Mouse (Mus musculus) hindbrain, embryonic 11.5 days (tissue): ENCODE data around the gene Togaram1. TPM values are rescaled to one million over a fixed set of nuclear protein-coding genes. Genes with fewer than 3 reads are reported as not detected.

ENCODE experiments used
- ATAC-seq: fragments of 200-750 bp; cut with Nextera tagmentation; 2 replicates; pipeline ENCODE4 v1.8.0; 2017; ENCODE audit warnings: mild to moderate bottlenecking, moderate TSS enrichment, moderate library complexity; ENCODE audit not compliant: low FRiP score
- DNase-seq: peaks from one replicate; pipeline ENCODE4 v3.0.0-alpha.2; 2015; ENCODE audit warnings: low spot score
- H3K27ac ChIP-seq: fragments of 300-500 bp; sonication (generic); 2 replicates; pipeline ENCODE4 v1.5.1; 2014; ENCODE audit warnings: mild to moderate bottlenecking, low read depth, low read length
- H3K27me3 ChIP-seq: fragments of 300-500 bp; sonication (generic); 2 replicates; pipeline ENCODE4 v1.6.1; 2014; ENCODE audit warnings: mild to moderate bottlenecking, low read length, moderate library complexity, mixed read lengths; ENCODE audit not compliant: control insufficient read depth, insufficient read depth
- H3K36me3 ChIP-seq: fragments of 300-500 bp; sonication (generic); 2 replicates; pipeline ENCODE4 v1.6.1; 2014; ENCODE audit warnings: mild to moderate bottlenecking, low read length, moderate library complexity, mixed read lengths; ENCODE audit not compliant: control insufficient read depth, insufficient read depth
- H3K4me1 ChIP-seq: fragments of 300-500 bp; sonication (generic); replicated peaks from 2 replicates; pipeline ENCODE4 v1.6.1; 2014; ENCODE audit warnings: low read length, mixed read lengths; ENCODE audit not compliant: control insufficient read depth, insufficient read depth
- H3K4me2 ChIP-seq: fragments of 300-500 bp; sonication (generic); replicated peaks from 2 replicates; pipeline ENCODE4 v1.6.1; 2014; ENCODE audit warnings: mild to moderate bottlenecking, low read depth, low read length
- H3K4me3 ChIP-seq: fragments of 300-500 bp; sonication (generic); 2 replicates; pipeline ENCODE4 v1.5.1; 2014; ENCODE audit warnings: low read depth, low read length
- H3K9ac ChIP-seq: fragments of 300-500 bp; sonication (generic); 2 replicates; pipeline ENCODE4 v1.6.1; 2014; ENCODE audit warnings: low read depth, low read length
- H3K9me3 ChIP-seq: fragments of 300-500 bp; sonication (generic); 2 replicates; pipeline ENCODE4 v1.6.1; 2016; ENCODE audit warnings: low read length; ENCODE audit not compliant: control insufficient read depth
- WGBS: fragments of 180-500 bp; shearing (Covaris S2); extraction: QIAGEN DNeasy Blood & Tissue Kit; methylation state at CpG from one replicate; pipeline ENCODE4 v1.1.7; 2014; 5-methylcytosine and 5-hydroxymethylcytosine counted together
- polyA plus RNA-seq: library from polyadenylated mRNA; unstranded; fragments of >200 nt; fragmentation: Nextera tagmentation; extraction: Ambion mirVana; gene quantifications from 2 replicates; pipeline ENCODE4 v1.2.1, GENCODE M21; 2014

The Togaram1 gene
- polyA plus RNA-seq, 1 experiment from 2014 or later: 31.8 TPM

GRCm38 (mm10) chr12:64967470-64967869 lies 1.9 kb downstream of the Togaram1 start:
- Histone ChIP-seq H3K27ac (no peak overlapping the region), H3K4me3 (peak overlapping the region; percentile 90), H3K27me3 (no peaks in the 10 kb centered on the region), H3K4me2 (peak overlapping the region; percentile 85), H3K4me1 (0 out of 2 replicates have a peak, but pooled peaks cover 2% of the 10 kb centered on the region), H3K9ac (peak overlapping the region; percentile 88), H3K36me3 (no peaks in the 10 kb centered on the region), H3K9me3 (no peaks in the 10 kb centered on the region)
- ATAC-seq: no peak
- peak; percentile 19 for DNase-seq
- WGBS: 2% methylated on average over 9 of the region's 9 CpGs

GRCm38 (mm10) chr12:64968067-64968466 lies 2.5 kb downstream of the Togaram1 start:
- H3K4me1 ChIP-seq: 0 out of 2 replicates have a peak, but pooled peaks cover 2% of the 10 kb centered on the region
- peak overlapping the region; percentile 90 for H3K4me3 ChIP-seq
- no peak overlapping the region for H3K27ac ChIP-seq
- 15% methylated on average over 2 of the region's 2 CpGs for WGBS
- DNase-seq (peak; percentile 15), ATAC-seq (no peak)
- H3K36me3 ChIP-seq: no peaks in the 10 kb centered on the region
- H3K9me3 ChIP-seq: no peaks in the 10 kb centered on the region
- H3K27me3 ChIP-seq: no peaks in the 10 kb centered on the region
- H3K9ac ChIP-seq: peak overlapping the region; percentile 88; the same call in 1 of the 2 replicates
- H3K4me2 ChIP-seq: peak overlapping the region; percentile 85

GRCm38 (mm10) chr12:64971399-64971798 lies 5.8 kb downstream of the Togaram1 start:
- 0 out of 2 replicates have a peak, but pooled peaks cover 2% of the 10 kb centered on the region for H3K4me1 ChIP-seq
- H3K9ac ChIP-seq: no peak overlapping the region
- no peak overlapping the region for H3K4me2 ChIP-seq
- no peak overlapping the region for H3K4me3 ChIP-seq
- no peak overlapping the region for H3K27ac ChIP-seq
- no peaks in the 10 kb centered on the region for H3K27me3 ChIP-seq
- no peaks in the 10 kb centered on the region for H3K9me3 ChIP-seq
- H3K36me3 ChIP-seq: no peaks in the 10 kb centered on the region
- DNase-seq (no peak), ATAC-seq (no peak)

- no peaks in the 10 kb centered on the region for H3K36me3 ChIP-seq
- no peak overlapping the region for H3K4me2 ChIP-seq
- H3K4me1 ChIP-seq: 0 out of 2 replicates have a peak, but pooled peaks cover under 1% of the 10 kb centered on the region
- no peaks in the 10 kb centered on the region for H3K27me3 ChIP-seq
- H3K4me3 ChIP-seq: no peak overlapping the region
- 89% methylated on average over 6 of the region's 6 CpGs for WGBS
- no peak overlapping the region for H3K9ac ChIP-seq
- H3K9me3 ChIP-seq: no peaks in the 10 kb centered on the region
- no peak for DNase-seq
- H3K27ac ChIP-seq: no peak overlapping the region
- ATAC-seq: no peak
These were observed 6.5 kb downstream of the Togaram1 start for GRCm38 (mm10) chr12:64972063-64972462.

- DNase-seq: no peak
- no peak for ATAC-seq
- no peaks in the 10 kb centered on the region for H3K9me3 ChIP-seq
- no peaks in the 10 kb centered on the region for H3K36me3 ChIP-seq
- no peak overlapping the region for H3K4me3 ChIP-seq
- H3K4me2 ChIP-seq: no peak overlapping the region
- H3K4me1 ChIP-seq: no peaks in the 10 kb centered on the region
- WGBS: 81% methylated on average over 6 of the region's 6 CpGs
- H3K27me3 ChIP-seq: no peaks in the 10 kb centered on the region
- no peak overlapping the region for H3K9ac ChIP-seq
- H3K27ac ChIP-seq: no peak overlapping the region
These were observed 10.0 kb downstream of the Togaram1 start for GRCm38 (mm10) chr12:64975558-64975957.

GRCm38 (mm10) chr12:64976191-64976590 lies 10.6 kb downstream of the Togaram1 start:
- Histone ChIP-seq H3K9me3 (no peaks in the 10 kb centered on the region), H3K36me3 (no peaks in the 10 kb centered on the region), H3K27ac (no peak overlapping the region), H3K4me3 (no peak overlapping the region), H3K9ac (no peak overlapping the region), H3K4me1 (no peaks in the 10 kb centered on the region), H3K27me3 (no peaks in the 10 kb centered on the region), H3K4me2 (no peak overlapping the region)
- 63% methylated on average over 1 of the region's 1 CpGs for WGBS
- ATAC-seq (no peak), DNase-seq (no peak)

GRCm38 (mm10) chr12:64977518-64977917 lies 11.9 kb downstream of the Togaram1 start:
- H3K9ac ChIP-seq: no peak overlapping the region
- DNase-seq (no peak), ATAC-seq (no peak)
- H3K4me1 ChIP-seq: no peaks in the 10 kb centered on the region
- H3K9me3 ChIP-seq: no peaks in the 10 kb centered on the region
- H3K4me2 ChIP-seq: no peak overlapping the region
- no peak overlapping the region for H3K4me3 ChIP-seq
- H3K36me3 ChIP-seq: no peaks in the 10 kb centered on the region
- no peaks in the 10 kb centered on the region for H3K27me3 ChIP-seq
- no peak overlapping the region for H3K27ac ChIP-seq
- 88% methylated on average over 1 of the region's 1 CpGs for WGBS

- DNase-seq (no peak), ATAC-seq (no peak)
- 0 out of 2 replicates have a peak, but pooled peaks cover 2% of the 10 kb centered on the region for H3K36me3 ChIP-seq
- H3K27ac ChIP-seq: no peak overlapping the region
- H3K4me1 ChIP-seq: no peaks in the 10 kb centered on the region
- no peak overlapping the region for H3K4me3 ChIP-seq
- no peak overlapping the region for H3K4me2 ChIP-seq
- no peaks in the 10 kb centered on the region for H3K27me3 ChIP-seq
- WGBS: 95% methylated on average over 3 of the region's 3 CpGs
- H3K9ac ChIP-seq: no peak overlapping the region
- no peaks in the 10 kb centered on the region for H3K9me3 ChIP-seq
These were observed 42.1 kb downstream of the Togaram1 start for GRCm38 (mm10) chr12:65007725-65008124.

GRCm38 (mm10) chr12:65022842-65023241 lies 57.2 kb downstream of the Togaram1 start:
- Histone ChIP-seq H3K27me3 (no peaks in the 10 kb centered on the region), H3K4me1 (no peaks in the 10 kb centered on the region), H3K4me3 (no peak overlapping the region), H3K4me2 (no peak overlapping the region), H3K9ac (no peak overlapping the region), H3K27ac (no peak overlapping the region), H3K9me3 (no peaks in the 10 kb centered on the region), H3K36me3 (no peaks in the 10 kb centered on the region)
- 96% methylated on average over 6 of the region's 6 CpGs for WGBS
- ATAC-seq (no peak), DNase-seq (no peak)
